Mouse (Mus musculus): ENCODE data around the gene Atp11b. TPM values are rescaled to one million over a fixed set of nuclear protein-coding genes. Genes with fewer than 3 reads are reported as not detected.

The Atp11b gene
- 11.7 and 15.3 TPM in 2 replicates for polyA plus RNA-seq (2012; rRNA removed)

GRCm38 (mm10) chr3:35753825-35754767 is at the start of gene Atp11b:
Gene Atp11b, plus strand, starts transcription at chr3:35754106.

Other genes with a start within 250 kb of the Atp11b start
- 1.9 and 3.2 TPM in 2 replicates for gene Dcun1d1, start 183.3 kb downstream of the Atp11b start, polyA plus RNA-seq (2012; rRNA removed)
- 17.3 and 18.2 TPM in 2 replicates for gene Mccc1, start 246.6 kb downstream of the Atp11b start, polyA plus RNA-seq (2012; rRNA removed)